Comparison of ENCODE assay signal across 23 mouse cellular contexts in the genomic region with DNA sequence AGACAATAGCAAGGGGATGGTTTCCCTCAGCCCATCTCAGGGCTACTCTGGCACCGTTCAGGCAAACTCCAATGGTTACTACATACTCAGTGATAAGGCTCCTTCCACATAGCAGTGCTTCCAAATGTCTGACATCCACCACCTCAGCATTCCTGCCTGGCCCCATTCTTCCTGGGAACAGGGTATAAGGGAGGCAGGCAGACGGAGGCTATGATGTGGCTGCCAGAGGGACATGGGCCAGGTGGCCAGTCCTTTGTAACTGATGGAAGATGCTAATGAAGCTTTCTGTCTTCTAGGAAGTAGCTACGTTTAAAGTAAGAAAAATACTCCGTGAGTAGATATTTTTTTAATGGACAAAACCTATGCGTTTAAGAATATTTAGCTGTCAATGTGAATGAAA. TPM values are rescaled to one million over a fixed set of nuclear protein-coding genes. Genes with fewer than 3 reads are reported as not detected.
A peak's percentile ranks its signal among the peaks of the same experiment; 100 is the strongest.
DNase-seq lines count a peak whose midpoint lies in the region; ATAC-seq and TF ChIP-seq lines count a peak whose summit lies in the region.
"Had no signal": no experiment of that assay in that cellular context is flagged by ENCODE, and none has a peak within 500 bp of the region (broad histone marks: within the 10 kb centered on the region; RNA-seq: fewer than 3 reads in every experiment).

No protein-coding gene starts in this region.

- no peaks in the 10 kb centered on the region for H3K36me3 ChIP-seq in forebrain, embryonic 15.5 days
- no peaks in the 10 kb centered on the region for H3K36me3 ChIP-seq in forebrain, embryonic 12.5 days (replicated peaks)
- no peaks in the 10 kb centered on the region for H3K36me3 ChIP-seq in midbrain, embryonic 14.5 days (ENCODE audit: control insufficient read depth, insufficient read depth, low read length)
- H3K36me3 ChIP-seq in midbrain, embryonic 11.5 days (ENCODE audit: control insufficient read depth, insufficient read depth, low read length), result no peaks in the 10 kb centered on the region
- no peaks in the 10 kb centered on the region for H3K36me3 ChIP-seq in forebrain, postnatal 0 days (ENCODE audit: insufficient read depth)
- H3K36me3 ChIP-seq: embryonic facial prominence, embryonic 15.5 days; G1E; heart, embryonic 13.5 days; hindbrain, embryonic 15.5 days had no signal

- no peak for DNase-seq in midbrain, embryonic 14.5 days
- DNase-seq in midbrain, embryonic 11.5 days (ENCODE audit: low spot score, missing footprints), result no peak
- DNase-seq in cerebellum, adult 9-10 months, result peak; percentile 74
- peak; percentile 34 for DNase-seq in forebrain, postnatal 0 days
- DNase-seq in adrenal gland, postnatal 4 days (ENCODE audit: low spot score in 2 of 2), result no peak
- DNase-seq: adrenal gland, postnatal 25 days; gastrocnemius, adult 2 months; heart, postnatal 36 days; kidney, postnatal 36 days; liver, postnatal 0 days; lung, postnatal 14 days; thymus, postnatal 14 days had no signal

- H3K9ac ChIP-seq in forebrain, embryonic 15.5 days (replicated peaks), result no peak overlapping the region
- no peak overlapping the region for H3K9ac ChIP-seq in forebrain, embryonic 12.5 days
- no peak overlapping the region for H3K9ac ChIP-seq in midbrain, embryonic 14.5 days (replicated peaks; ENCODE audit: low read length)
- H3K9ac ChIP-seq in midbrain, embryonic 11.5 days (ENCODE audit: low read length), result no peak overlapping the region
- no peak overlapping the region for H3K9ac ChIP-seq in forebrain, postnatal 0 days
- H3K9ac ChIP-seq: embryonic facial prominence, embryonic 15.5 days; heart, embryonic 13.5 days; hindbrain, embryonic 15.5 days; liver, postnatal 0 days had no signal

- TF ChIP-seq CTCF in forebrain, postnatal 0 days (IDR thresholded peaks at IDR 0.05; ENCODE audit: low read depth), result no peak

- H3K27me3 ChIP-seq in forebrain, embryonic 15.5 days, result no peaks in the 10 kb centered on the region; the same call in 1 of the 2 replicates
- H3K27me3 ChIP-seq in forebrain, embryonic 12.5 days, result peaks cover 18% of the 10 kb centered on the region
- peaks cover 11% of the 10 kb centered on the region; the same call in 1 of the 2 replicates for H3K27me3 ChIP-seq in midbrain, embryonic 14.5 days (ENCODE audit: control insufficient read depth, insufficient read depth, low read length)
- peaks cover 8% of the 10 kb centered on the region for H3K27me3 ChIP-seq in midbrain, embryonic 11.5 days (ENCODE audit: control insufficient read depth, insufficient read depth, low read length)
- no peaks in the 10 kb centered on the region for H3K27me3 ChIP-seq in forebrain, postnatal 0 days (ENCODE audit: insufficient read depth, low read length)

- H3K9me3 ChIP-seq in forebrain, embryonic 15.5 days, result no peaks in the 10 kb centered on the region
- no peaks in the 10 kb centered on the region for H3K9me3 ChIP-seq in forebrain, embryonic 12.5 days
- no peaks in the 10 kb centered on the region for H3K9me3 ChIP-seq in midbrain, embryonic 14.5 days (ENCODE audit: control insufficient read depth, low read length)
- no peaks in the 10 kb centered on the region for H3K9me3 ChIP-seq in midbrain, embryonic 11.5 days (ENCODE audit: control insufficient read depth, low read length)
- no peaks in the 10 kb centered on the region for H3K9me3 ChIP-seq in forebrain, postnatal 0 days (ENCODE audit: low read length)
- H3K9me3 ChIP-seq: embryonic facial prominence, embryonic 15.5 days; hindbrain, embryonic 15.5 days had no signal

- no peak overlapping the region for H3K4me3 ChIP-seq in forebrain, embryonic 15.5 days
- no peak overlapping the region for H3K4me3 ChIP-seq in forebrain, embryonic 12.5 days (replicated peaks)
- no peak overlapping the region for H3K4me3 ChIP-seq in midbrain, embryonic 14.5 days (replicated peaks; ENCODE audit: low read depth, low read length)
- H3K4me3 ChIP-seq in midbrain, embryonic 11.5 days (ENCODE audit: low read depth, low read length), result no peak overlapping the region
- no peak overlapping the region for H3K4me3 ChIP-seq in forebrain, postnatal 0 days (ENCODE audit: low read depth, low read length)
- H3K4me3 ChIP-seq: embryonic facial prominence, embryonic 15.5 days; gastrocnemius, adult 2 months; heart, embryonic 13.5 days; hindbrain, embryonic 15.5 days; megakaryocyte, embryonic 14.5 days; myocyte had no signal

- H3K4me2 ChIP-seq in forebrain, embryonic 15.5 days (replicated peaks), result no peak overlapping the region
- no peak overlapping the region for H3K4me2 ChIP-seq in forebrain, embryonic 12.5 days
- no peak overlapping the region for H3K4me2 ChIP-seq in midbrain, embryonic 14.5 days (ENCODE audit: low read length)
- no peak overlapping the region for H3K4me2 ChIP-seq in midbrain, embryonic 11.5 days
- H3K4me2 ChIP-seq in forebrain, postnatal 0 days (ENCODE audit: low read depth), result no peak overlapping the region
- H3K4me2 ChIP-seq: embryonic facial prominence, embryonic 15.5 days; heart, embryonic 13.5 days; hindbrain, embryonic 15.5 days had no signal

- WGBS in forebrain, embryonic 15.5 days, result 46% methylated on average over 5 of the region's 5 CpGs
- 73% methylated on average over 5 of the region's 5 CpGs for WGBS in forebrain, embryonic 12.5 days
- 69% methylated on average over 5 of the region's 5 CpGs for WGBS in midbrain, embryonic 14.5 days
- 74% methylated on average over 5 of the region's 5 CpGs for WGBS in midbrain, embryonic 11.5 days
- whole genome bisulfite sequencing in forebrain, postnatal 0 days, result 44% methylated on average over 5 of the region's 5 CpGs

- ATAC-seq in forebrain, embryonic 15.5 days (replicated peaks), result peak; percentile 36; the same call in 1 of the 2 replicates
- ATAC-seq in forebrain, embryonic 12.5 days (ENCODE audit: low FRiP score), result no peak
- no peak for ATAC-seq in midbrain, embryonic 14.5 days (ENCODE audit: low FRiP score, low TSS enrichment)
- no peak for ATAC-seq in midbrain, embryonic 11.5 days (ENCODE audit: low FRiP score)
- no peak for ATAC-seq in forebrain, postnatal 0 days
- no peak for ATAC-seq in megakaryocyte progenitor cell, adult 5-6 weeks (replicated peaks; ENCODE audit: poor library complexity)
- ATAC-seq: intestine, embryonic 16.5 days; liver, postnatal 0 days had no signal

- peak overlapping the region; percentile 25 for H3K27ac ChIP-seq in forebrain, embryonic 15.5 days (replicated peaks)
- no peak overlapping the region for H3K27ac ChIP-seq in forebrain, embryonic 12.5 days
- H3K27ac ChIP-seq in midbrain, embryonic 14.5 days (replicated peaks; ENCODE audit: low read depth, low read length), result peak overlapping the region; percentile 17; the same call in 1 of the 2 replicates
- H3K27ac ChIP-seq in midbrain, embryonic 11.5 days (ENCODE audit: low read depth, low read length), result no peak overlapping the region
- no peak overlapping the region for H3K27ac ChIP-seq in forebrain, postnatal 0 days (ENCODE audit: low read depth, low read length)
- H3K27ac ChIP-seq: embryonic facial prominence, embryonic 15.5 days; gastrocnemius, adult 2 months; heart, embryonic 13.5 days; hindbrain, embryonic 15.5 days had no signal

- H3K4me1 ChIP-seq in forebrain, embryonic 15.5 days, result peaks cover 50% of the 10 kb centered on the region
- peaks cover 45% of the 10 kb centered on the region for H3K4me1 ChIP-seq in forebrain, embryonic 12.5 days
- peaks cover 36% of the 10 kb centered on the region for H3K4me1 ChIP-seq in midbrain, embryonic 14.5 days (ENCODE audit: control insufficient read depth, insufficient read depth, low read length)
- peaks cover 21% of the 10 kb centered on the region for H3K4me1 ChIP-seq in midbrain, embryonic 11.5 days (ENCODE audit: control insufficient read depth, insufficient read depth, low read length)
- peaks cover 24% of the 10 kb centered on the region for H3K4me1 ChIP-seq in forebrain, postnatal 0 days (ENCODE audit: insufficient read depth)

RNA-seq across cellular contexts. Expression of gene Cacna1e, which starts 3.7 kb away (rescaled TPM):
- 12.0 and 13.1 TPM in 2 replicates for polyA plus RNA-seq in forebrain, embryonic 15.5 days (2015; fragmentation: Nextera tagmentation; extraction: Ambion mirVana)
- polyA plus RNA-seq in forebrain, embryonic 12.5 days (2016; fragmentation: Nextera tagmentation; extraction: Ambion mirVana), result 2.2 and 3.2 TPM in 2 replicates
- 16.8 and 19.2 TPM in 2 replicates for polyA plus RNA-seq in midbrain, embryonic 14.5 days (2014; fragmentation: Nextera tagmentation; extraction: Ambion mirVana)
- 1.5 and 1.7 TPM in 2 replicates for polyA plus RNA-seq in midbrain, embryonic 11.5 days (2014; fragmentation: Nextera tagmentation; extraction: Ambion mirVana)
- 52.2 and 74.0 TPM in 2 replicates for total RNA-seq in forebrain, postnatal 0 days (2014; rRNA removed)
- polyA plus RNA-seq in forebrain, postnatal 0 days (2015; fragmentation: Nextera tagmentation; extraction: Ambion mirVana), result 3.5 and 7.2 TPM in 2 replicates
- 0.07 and 0.34 TPM in 2 replicates for total RNA-seq in megakaryocyte progenitor cell, adult 5-6 weeks (2015)
- total RNA-seq in megakaryocyte progenitor cell, adult 5-6 weeks (2017), result 0.07 and 0.12 TPM in 2 replicates
- total RNA-seq in adrenal gland, postnatal 4 days (2021), result 1 to 10 TPM; 2.6 to 2.9 TPM
- total RNA-seq: granulocyte monocyte progenitor cell, adult 5-6 weeks had no signal
- polyA plus RNA-seq: G1E, myocyte had no signal

Comparison
In these comparisons a context has a peak if more than half of its experiments do, and no peak if none do; other contexts are left out.
1. H3K27ac ChIP-seq: peak in forebrain, embryonic 15.5 days (single experiment) and midbrain, embryonic 14.5 days (single experiment); none in forebrain, embryonic 12.5 days (single experiment), midbrain, embryonic 11.5 days (single experiment) and forebrain, postnatal 0 days (single experiment).
2. DNase-seq: peak in cerebellum, adult 9-10 months (single experiment) and forebrain, postnatal 0 days (single experiment); none in midbrain, embryonic 14.5 days (single experiment), midbrain, embryonic 11.5 days (single experiment) and adrenal gland, postnatal 4 days (0 of 2).